Mouse (Mus musculus): Measurements from ENCODE around the gene Olfr31. TPM values are rescaled to one million over a fixed set of nuclear protein-coding genes. Genes with fewer than 3 reads are reported as not detected.

Gene Olfr31
- polyA plus RNA-seq, 1 experiment, result not detected

DNA sequence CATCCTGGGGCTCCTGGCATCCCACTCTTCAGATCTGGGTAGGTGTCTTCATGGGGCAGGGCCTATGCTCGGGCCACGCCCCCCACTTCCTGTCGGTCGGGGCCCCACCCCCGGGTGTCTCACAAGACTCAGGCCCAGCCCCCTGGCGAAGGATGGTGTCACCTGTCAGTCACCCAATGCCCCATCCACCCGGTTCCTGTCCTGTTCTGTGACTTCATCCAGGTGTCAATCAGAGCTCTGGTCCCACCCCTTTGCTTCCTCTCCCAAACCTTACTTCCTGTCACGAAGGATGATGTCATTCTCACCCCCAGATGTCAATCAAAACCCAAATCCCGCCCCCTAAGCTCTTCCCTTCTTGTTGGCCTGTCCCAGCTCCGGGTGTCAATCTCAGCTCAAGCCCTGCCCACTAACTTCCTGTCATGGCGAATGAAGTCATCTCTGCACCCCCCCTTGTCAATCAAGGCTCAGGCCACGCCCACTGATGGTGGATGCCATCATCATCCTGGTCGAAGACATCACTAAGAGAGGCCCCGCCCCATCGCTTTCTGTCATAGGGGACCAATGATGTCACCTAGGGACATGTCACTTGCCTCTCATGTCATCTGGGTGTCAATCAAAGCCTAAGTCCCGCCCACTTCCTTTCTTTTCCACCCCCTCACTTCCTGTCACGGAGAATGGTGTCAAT is 24.7 kb downstream of the Olfr31 start:
- Histone ChIP-seq H3K4me1 (ENCODE audit: control insufficient read depth, insufficient read depth, insufficient read length, low read length) (no peaks in the 10 kb centered on the region), H3K27ac (ENCODE audit: insufficient read depth, low read depth, low read length) (no peak overlapping the region), H3K36me3 (ENCODE audit: control insufficient read depth, insufficient read depth, low read length) (no peaks in the 10 kb centered on the region), H3K27me3 (ENCODE audit: control insufficient read depth, insufficient read depth, low read length) (no peaks in the 10 kb centered on the region), H3K4me3 (ENCODE audit: low read depth, low read length) (no peak overlapping the region)
- TF ChIP-seq CTCF (IDR thresholded peaks at IDR 0.05; ENCODE audit: extremely low read depth, insufficient read length, insufficient replicate concordance, low read depth, low read length), result no peak
- TF ChIP-seq POLR2A (IDR thresholded peaks at IDR 0.05; ENCODE audit: low read depth, low read length), result no peak
- 79% methylated on average over 17 of the region's 17 CpGs for WGBS

DNA sequence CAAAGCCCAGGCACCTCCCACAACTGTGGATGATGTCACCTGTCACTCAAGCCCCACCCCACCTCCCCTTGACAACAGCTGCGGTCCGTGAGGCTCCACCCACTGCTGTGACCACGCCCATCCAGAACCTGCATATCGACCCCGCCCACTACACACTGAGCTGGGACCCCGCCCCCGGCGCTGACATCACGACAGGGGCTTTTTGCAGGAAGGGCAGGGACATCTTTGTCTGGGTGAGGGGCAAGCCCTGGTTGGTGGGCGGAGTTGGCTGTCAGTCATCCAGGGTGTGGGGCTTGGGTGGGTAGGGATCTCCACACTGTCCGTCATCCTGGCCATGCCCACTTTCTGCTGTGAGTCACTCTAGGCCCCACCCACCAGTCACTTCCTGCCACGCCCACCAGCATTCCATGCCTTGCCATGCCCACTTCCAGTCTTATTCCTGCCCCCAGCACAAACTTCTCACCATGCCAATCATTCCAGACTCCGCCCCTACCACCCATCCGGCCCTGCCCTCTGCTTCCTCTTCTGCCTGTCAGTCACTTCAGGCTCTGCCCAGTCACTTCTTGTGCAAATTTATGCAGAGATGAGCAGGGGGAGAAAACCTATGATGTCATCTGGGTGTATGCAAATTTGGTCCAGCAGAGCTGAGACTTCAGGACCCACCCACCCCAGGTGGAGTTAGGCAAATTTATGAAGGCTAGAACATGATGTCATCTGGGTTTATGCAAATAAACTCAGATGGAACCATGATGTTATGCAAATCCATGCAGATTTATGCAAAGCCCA is 25.4 kb downstream of the Olfr31 start:
- no peak overlapping the region for H3K27ac ChIP-seq (ENCODE audit: insufficient read depth, low read depth, low read length)
- no peaks in the 10 kb centered on the region for H3K36me3 ChIP-seq (ENCODE audit: control insufficient read depth, insufficient read depth, low read length)
- 93% methylated on average over 14 of the region's 14 CpGs for WGBS
- TF ChIP-seq POLR2A (IDR thresholded peaks at IDR 0.05; ENCODE audit: low read depth, low read length), result no peak
- TF ChIP-seq CTCF (IDR thresholded peaks at IDR 0.05; ENCODE audit: extremely low read depth, insufficient read length, insufficient replicate concordance, low read depth, low read length), result no peak
- H3K4me1 ChIP-seq (ENCODE audit: control insufficient read depth, insufficient read depth, insufficient read length, low read length), result no peaks in the 10 kb centered on the region
- H3K4me3 ChIP-seq (ENCODE audit: low read depth, low read length), result no peak overlapping the region
- H3K27me3 ChIP-seq (ENCODE audit: control insufficient read depth, insufficient read depth, low read length), result no peaks in the 10 kb centered on the region

DNA sequence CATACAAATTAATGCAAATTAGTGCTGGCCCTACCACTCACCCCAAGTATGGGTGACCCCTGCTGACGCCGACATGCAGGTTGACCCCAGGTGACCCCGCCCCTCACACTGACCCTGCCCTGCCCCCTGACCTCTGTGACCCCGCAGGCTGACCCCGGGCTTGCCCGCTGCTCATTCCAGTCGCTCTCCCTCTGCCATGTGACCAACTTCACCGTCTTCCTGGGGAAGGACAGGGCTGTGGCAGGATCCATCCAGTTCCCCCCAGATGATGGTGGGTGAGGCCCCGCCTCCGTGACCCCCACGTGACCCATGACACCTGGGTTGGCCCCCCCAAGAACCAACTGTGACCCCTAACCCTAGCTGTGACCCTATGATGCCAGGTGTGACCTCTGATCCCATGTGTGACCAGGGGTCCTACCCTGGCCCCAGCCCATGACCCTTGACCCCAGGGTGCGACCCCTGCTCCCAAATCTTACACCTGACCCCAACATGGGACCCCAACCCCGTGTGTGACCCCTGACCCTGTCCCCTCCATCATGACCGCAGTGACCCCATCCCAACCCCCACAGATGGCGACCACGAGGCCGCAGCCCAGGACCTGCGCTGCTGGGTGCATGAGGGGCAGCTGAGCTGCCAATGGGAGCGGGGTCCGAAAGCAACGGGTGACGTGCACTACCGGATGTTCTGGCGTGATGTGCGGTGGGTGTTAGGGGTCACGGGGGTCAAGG is 26.2 kb downstream of the Olfr31 start:
- Histone ChIP-seq H3K27ac (ENCODE audit: insufficient read depth, low read depth, low read length) (no peak overlapping the region), H3K27me3 (ENCODE audit: control insufficient read depth, insufficient read depth, low read length) (no peaks in the 10 kb centered on the region), H3K4me3 (ENCODE audit: low read depth, low read length) (no peak overlapping the region), H3K36me3 (ENCODE audit: control insufficient read depth, insufficient read depth, low read length) (no peaks in the 10 kb centered on the region), H3K4me1 (ENCODE audit: control insufficient read depth, insufficient read depth, insufficient read length, low read length) (no peaks in the 10 kb centered on the region)
- 98% methylated on average over 26 of the region's 26 CpGs for WGBS
- no peak for TF ChIP-seq CTCF (IDR thresholded peaks at IDR 0.05; ENCODE audit: extremely low read depth, insufficient read length, insufficient replicate concordance, low read depth, low read length)
- TF ChIP-seq POLR2A (IDR thresholded peaks at IDR 0.05; ENCODE audit: low read depth, low read length), result no peak

DNA sequence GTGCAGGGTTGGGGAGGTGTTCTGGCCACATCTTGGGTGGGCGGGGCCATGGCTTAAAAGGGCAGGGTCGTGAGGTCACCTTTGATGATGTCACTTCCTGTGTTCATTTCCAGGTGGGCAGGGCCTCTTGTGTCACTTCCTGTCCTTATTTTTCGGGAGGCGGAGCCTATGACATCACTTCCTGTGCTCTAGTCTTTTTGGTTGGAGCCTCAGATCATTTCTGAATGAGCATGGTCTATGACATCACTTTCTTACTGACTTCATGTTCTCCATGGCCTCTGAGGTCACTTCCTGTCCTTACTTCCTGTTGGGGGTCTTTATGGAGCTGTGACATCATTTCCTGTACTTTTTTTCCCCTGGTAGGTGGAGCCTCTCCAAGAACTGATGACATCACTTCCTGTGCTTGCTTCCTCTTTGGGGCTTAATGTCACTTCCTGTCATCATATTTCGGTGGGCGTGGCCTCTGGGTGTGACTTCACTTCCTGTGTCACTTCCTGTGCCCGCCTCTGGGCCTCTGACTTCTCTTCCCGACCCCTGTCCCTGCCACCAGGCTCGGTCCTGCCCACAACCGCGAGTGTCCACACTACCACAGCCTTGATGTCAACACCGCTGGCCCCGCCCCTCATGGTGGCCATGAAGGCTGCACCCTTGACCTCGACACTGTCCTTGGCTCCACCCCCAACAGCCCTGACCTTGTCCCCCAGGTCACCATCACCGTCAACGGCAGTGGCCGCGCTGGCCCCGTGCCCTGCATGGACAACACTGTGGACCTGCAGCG is 27.0 kb downstream of the Olfr31 start:
- Histone ChIP-seq H3K27ac (ENCODE audit: insufficient read depth, low read depth, low read length) (no peak overlapping the region), H3K4me1 (ENCODE audit: control insufficient read depth, insufficient read depth, insufficient read length, low read length) (no peaks in the 10 kb centered on the region), H3K4me3 (ENCODE audit: low read depth, low read length) (no peak overlapping the region), H3K36me3 (ENCODE audit: control insufficient read depth, insufficient read depth, low read length) (no peaks in the 10 kb centered on the region), H3K27me3 (ENCODE audit: control insufficient read depth, insufficient read depth, low read length) (no peaks in the 10 kb centered on the region)
- WGBS, result 93% methylated on average over 20 of the region's 20 CpGs
- no peak for TF ChIP-seq POLR2A (IDR thresholded peaks at IDR 0.05; ENCODE audit: low read depth, low read length)

DNA sequence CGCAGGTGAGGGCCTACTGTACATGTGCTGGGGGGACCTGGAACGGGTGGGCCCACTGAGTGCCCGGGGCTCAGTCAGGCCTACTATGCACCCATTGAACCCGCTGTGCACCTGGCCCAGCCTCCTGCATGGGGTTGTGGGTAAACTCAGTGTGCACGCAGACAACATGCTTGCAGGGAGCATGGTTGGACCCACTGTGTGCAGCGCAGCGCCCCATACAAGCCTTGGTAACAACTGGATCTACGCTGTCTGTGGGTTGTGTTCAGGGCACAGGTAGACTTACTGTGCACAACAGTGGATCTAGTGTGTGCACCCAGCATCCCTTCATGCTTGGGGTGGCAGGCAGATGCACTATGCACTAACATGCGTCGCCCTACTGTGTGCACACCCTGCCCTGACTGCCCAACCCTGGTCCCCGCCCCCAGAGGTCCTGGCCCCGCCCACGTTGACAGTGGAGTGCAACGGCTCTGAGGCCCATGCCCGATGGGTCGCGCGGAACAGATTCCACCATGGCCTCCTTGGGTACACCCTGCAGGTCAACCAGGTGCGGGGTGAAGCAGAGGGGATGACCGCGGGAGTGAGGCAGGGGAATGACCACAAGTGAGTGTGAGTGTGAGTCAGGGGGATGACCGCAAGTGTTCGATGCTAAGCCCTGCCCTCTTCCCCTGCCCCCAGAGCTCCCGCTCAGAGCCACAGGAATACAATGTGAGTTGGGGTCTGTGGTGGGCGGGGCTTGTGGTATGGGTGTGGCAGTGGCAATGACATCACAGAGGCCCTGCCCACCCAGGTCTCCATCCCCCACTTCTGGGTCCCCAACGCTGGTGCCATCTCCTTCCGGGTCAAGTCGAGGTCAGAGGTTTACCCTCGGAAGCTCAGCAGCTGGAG is 27.9 kb downstream of the Olfr31 start:
- Histone ChIP-seq H3K4me1 (ENCODE audit: control insufficient read depth, insufficient read depth, insufficient read length, low read length) (no peaks in the 10 kb centered on the region), H3K36me3 (ENCODE audit: control insufficient read depth, insufficient read depth, low read length) (no peaks in the 10 kb centered on the region), H3K27ac (ENCODE audit: insufficient read depth, low read depth, low read length) (no peak overlapping the region), H3K4me3 (ENCODE audit: low read depth, low read length) (no peak overlapping the region), H3K27me3 (ENCODE audit: control insufficient read depth, insufficient read depth, low read length) (no peaks in the 10 kb centered on the region)
- TF ChIP-seq POLR2A (IDR thresholded peaks at IDR 0.05; ENCODE audit: low read depth, low read length), result no peak
- WGBS, result 96% methylated on average over 29 of the region's 29 CpGs

DNA sequence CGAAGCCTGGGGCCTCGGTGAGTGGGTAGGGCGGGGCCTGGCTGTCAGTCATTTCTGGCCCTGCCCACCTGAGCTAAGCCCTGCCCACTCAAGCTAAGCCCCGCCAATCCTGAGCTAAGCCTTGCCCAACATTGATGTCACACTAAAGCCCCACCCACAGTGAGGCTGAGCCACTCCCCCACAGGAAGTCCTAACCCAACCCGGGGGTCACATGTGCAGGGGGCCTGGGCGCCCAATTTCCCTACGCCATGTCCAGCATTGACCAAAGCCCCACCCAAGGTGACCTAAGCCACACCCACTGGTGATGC is 28.5 kb downstream of the Olfr31 start:
- no peaks in the 10 kb centered on the region for H3K36me3 ChIP-seq (ENCODE audit: control insufficient read depth, insufficient read depth, low read length)
- H3K27me3 ChIP-seq (ENCODE audit: control insufficient read depth, insufficient read depth, low read length), result no peaks in the 10 kb centered on the region
- no peak overlapping the region for H3K4me3 ChIP-seq (ENCODE audit: low read depth, low read length)
- H3K4me1 ChIP-seq (ENCODE audit: control insufficient read depth, insufficient read depth, insufficient read length, low read length), result no peaks in the 10 kb centered on the region
- WGBS, result 93% methylated on average over 7 of the region's 7 CpGs
- no peak overlapping the region for H3K27ac ChIP-seq (ENCODE audit: insufficient read depth, low read depth, low read length)
- TF ChIP-seq POLR2A (IDR thresholded peaks at IDR 0.05; ENCODE audit: low read depth, low read length) (no peak), CTCF (IDR thresholded peaks at IDR 0.05; ENCODE audit: extremely low read depth, insufficient read length, insufficient replicate concordance, low read depth, low read length) (no peak)
